Mouse (Mus musculus) kidney, adult 11 months (tissue): ENCODE measurements around the gene 1700010B08Rik.

Experiments
- DNase-seq: peaks from one replicate; pipeline ENCODE4 v3.0.0; 2022

The 1700010B08Rik gene

DNA sequence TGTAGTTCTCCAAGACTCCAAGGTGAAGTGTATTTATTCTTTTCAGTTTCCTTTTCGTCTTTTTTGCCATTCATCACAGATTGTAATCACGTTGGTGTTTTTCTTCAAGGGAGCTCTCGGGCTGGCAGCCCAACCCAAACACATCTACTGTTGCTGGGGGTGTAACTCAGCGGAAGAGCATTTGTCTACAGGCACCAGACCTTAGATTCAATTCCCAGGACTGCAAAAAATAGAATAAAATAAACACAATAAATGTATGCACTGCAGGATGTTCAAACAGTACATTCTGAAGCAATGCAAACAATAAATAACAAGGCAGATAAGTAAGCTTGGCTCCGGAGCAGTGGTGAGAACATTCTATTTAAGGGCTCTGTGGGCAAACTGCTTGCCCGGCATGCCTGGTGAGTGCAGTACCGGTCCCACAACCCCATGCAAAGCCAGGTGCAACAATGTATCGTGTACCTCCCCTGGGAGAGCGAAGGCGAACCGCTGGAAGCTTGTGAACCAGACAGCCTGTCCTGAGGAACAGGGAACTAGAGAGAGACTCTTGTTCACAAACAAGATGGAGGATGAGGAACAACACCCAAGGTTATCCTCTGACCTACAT, 3.1 kb downstream of the 1700010B08Rik start:
- no peak for DNase-seq

DNA sequence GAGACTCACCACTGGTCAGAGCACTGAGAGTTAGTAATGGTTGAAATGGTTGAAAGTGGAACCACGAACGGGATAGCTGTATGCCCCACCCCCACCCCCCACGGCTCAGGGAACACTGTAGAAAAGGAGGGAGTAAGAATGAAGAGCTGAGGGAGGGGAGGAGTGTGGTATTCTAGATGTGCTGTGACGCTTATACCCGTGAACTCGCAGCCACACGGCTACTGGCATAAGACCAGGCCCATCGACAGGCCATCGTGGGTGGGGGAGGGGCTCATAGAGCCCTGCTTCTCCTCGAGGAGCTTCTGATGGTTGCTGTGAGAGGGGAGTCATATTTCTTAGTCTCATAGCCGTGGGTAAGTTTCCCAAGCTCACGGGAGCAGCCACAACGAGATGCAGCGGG, 5.2 kb downstream of the 1700010B08Rik start:
- DNase-seq, result no peak

DNA sequence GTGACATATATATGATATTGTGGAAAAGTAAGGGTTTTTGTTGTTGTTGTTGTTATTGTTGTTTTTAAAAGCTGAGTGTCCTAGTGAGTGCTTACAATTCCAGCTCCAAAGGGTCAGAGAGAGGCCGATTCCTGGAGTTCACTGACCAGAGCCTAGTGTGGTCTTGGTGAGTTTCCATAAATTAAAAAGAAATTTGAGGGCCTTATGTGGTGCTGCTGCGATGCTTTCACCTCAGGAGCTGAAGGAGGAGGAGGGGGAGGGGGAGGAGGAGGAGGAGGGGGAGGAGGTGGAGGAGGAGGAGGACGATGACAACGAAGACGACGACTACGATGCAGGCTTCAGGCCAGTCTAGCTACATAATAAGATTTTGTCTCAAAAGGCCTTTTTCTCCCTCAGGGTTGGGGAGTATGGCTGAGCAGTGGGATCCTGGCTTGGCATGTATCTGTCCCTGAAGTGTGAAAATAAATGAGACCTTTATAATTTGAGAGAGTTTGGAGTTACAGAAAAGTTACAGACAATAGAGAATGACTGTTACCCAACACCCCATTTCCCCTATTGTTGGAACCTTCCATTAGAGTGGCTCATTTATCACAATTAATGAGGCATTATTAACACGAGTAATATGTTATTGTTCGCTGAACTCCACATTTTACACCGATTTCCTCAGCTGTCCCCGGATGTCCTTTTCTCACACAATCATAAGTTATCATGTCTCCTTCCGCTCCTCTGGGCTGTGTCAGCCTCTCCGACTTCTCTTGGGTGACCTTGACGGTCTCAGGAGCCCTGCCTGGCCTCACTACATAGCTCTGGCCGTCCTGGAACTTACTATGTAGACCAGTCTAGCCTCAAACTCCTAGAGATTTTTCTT, 6.0 kb downstream of the 1700010B08Rik start:
- DNase-seq, result no peak

DNA sequence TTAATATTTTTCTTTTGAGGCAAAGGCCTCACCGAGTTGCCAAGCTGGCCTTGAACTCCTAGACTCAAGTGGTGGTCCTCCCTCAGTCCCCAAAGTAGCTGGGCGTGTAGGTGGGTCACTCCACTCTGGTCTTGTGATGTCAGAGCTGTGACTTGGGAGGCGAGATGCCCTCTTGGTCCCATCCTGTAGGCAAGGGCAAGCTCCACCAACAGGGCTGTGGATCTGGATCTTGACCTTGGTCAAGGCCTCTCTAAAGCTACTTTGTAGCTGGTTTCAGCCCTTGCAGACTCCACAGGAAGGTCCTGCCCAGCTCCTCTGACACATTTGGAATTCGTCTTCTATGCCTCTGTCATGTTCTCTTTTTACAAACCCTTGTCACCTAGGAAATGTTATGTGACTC, 6.6 kb downstream of the 1700010B08Rik start:
- DNase-seq, result no peak

DNA sequence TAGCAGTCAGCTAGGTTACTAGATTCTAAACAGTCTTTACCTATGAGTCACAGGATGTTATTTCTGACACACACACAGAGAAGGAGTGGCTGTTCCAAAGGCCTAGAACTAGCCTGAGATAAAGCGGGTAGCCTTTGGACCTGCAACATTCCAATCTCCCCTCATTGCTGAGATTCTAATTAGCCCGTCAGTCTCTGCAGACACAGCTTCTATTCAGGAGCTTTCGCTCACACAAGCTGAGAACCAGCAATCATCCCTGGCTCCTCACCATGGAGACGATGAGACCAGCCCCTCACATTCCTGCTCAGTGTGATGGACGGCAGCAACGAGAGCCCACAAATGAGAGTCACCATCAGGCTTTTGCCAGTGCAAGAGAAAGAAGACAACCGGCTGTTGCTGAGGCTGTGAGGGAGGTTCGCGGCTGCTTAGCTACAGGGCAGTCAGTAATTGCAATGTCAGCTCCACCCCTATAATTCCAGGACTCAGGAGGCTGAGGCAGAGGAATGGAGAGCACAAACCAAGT, 11.3 kb downstream of the 1700010B08Rik start:
- DNase-seq, result no peak

DNA sequence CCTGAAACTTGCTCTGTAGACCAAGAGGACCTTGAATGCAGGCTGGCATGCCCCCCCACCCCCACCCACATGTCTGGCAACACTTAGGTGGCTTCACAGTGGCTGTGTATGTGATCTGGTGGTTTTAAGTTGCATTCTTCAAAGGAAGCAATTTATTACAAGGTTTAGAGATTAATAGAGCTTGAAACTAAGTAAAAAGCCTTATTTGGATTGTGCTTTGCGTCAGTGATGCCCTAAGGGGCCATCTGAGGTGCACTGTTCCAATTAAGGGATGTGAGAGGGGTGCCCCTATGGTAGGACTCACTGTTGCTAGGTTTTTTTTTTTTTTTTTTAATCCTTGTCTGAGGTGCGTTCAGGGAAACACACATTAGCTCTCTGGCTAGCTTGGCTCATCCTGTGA, 15.2 kb downstream of the 1700010B08Rik start:
- DNase-seq, result no peak

DNA sequence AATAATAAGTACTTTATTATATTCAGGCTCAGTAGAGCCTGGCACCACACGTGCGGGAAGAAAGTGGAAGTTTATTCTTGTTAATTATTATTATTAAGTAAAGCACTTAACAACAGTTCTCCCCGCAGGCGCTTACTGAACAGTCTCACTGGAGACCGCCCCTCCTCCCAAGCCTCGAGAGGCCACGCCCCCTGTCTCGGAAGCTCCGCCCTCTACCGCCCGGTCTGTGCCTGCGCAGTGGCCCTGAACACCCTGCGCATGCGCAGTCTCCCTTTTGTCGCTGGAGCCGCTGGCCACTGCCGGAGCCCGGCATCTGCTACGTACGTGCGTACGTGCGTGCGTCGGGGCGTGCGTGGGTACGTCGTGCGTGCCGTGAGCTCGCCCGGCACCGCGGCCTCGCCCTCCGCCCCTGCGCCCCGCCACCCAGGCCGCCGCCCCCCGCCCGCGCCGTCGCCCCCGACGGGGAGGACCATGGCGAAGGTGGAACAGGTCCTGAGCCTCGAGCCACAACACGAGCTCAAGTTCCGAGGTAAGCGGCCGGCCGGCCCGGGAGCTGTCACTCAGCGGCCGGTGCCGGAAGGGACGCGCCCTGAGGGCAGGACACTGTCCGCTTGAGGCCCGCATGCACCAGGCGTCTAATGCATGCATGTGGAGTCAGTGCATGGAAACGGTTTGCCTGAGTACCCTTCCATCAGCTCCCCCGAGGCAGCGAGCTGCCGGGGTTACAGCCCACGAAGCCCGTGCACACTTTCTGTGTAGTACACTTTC, 18.2 kb downstream of the 1700010B08Rik start, which contains the start of gene Vapb:
Gene Vapb (plus strand): TSS at position 290 of the 768 bp plus-strand sequence.
- DNase-seq, result peak; percentile 98

DNA sequence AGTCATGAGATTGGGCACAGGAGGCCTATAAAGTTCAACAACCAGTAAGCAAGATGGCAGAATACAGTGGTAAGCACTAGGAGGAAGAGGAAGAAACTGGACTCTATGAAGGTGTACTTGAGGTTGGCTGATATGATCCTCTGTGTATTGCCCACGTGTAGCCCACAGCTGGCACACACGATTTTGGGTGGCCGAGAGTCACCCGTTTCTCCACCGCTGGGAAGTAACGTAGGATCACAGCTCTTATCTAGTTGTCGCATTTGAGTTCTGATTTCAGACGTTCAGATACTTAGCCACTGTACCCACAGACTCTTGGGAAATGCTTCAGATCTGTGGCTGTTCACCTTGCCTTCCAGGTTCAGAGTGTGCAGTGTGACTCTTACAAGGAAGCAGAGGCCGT, 19.0 kb downstream of the 1700010B08Rik start:
- DNase-seq, result no peak

DNA sequence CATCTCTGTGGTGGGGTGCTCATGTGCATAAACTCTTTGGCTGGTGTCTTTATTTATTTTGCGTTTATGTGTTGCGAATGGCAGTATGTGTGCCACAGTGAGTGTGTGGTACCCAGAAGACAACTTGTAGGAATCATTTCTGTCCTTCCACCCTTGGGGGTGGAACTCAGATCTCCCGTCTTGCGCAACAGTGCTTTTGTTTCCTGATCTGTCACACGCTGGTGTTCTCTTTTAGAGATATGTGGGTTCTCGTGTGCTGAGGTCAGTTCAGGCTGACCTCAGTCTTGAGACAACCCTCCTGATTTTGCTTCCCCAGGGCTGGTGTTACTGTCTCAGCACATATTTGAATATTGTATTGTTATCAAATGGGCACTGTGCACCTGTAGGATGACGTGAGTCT, 19.9 kb downstream of the 1700010B08Rik start:
- no peak for DNase-seq

DNA sequence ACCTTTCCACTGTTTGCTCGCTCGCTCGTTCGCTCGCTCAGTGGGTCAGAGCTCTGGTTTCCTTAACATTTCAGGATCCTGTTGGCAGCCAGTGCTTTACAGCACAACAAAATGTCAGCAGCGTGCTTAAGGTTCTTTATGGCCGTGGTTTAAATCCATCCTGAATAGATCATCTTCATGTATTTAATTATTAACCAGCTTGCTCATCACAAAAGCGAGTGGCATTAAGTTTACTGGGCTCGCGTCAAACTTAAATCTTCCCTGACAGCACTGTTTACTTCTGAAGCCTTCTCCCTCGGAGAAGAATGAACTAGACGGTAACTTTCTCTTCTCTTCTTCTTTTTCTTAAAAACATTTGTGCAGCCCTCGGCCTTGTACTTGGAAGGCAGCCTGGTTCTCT, 22.9 kb downstream of the 1700010B08Rik start:
- no peak for DNase-seq

DNA sequence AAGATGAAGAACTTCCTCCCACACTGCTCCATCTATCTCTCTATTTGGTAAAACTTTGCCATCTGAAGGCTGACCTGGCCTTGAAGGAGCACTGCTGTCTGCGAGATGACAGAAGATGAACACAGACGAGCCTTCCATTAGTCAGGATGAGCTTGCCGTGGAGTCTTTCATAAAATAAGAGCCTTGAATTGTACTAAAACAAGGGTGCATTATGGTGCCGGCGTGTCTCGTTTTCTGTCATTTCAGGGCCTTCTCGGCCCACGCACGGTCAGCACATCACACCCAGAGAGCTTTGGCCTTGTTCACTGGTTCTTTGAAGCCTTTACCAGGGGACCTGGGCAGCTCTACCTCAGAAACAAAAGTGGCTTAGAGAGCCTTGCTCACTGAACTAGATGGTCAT, 23.5 kb downstream of the 1700010B08Rik start:
- no peak for DNase-seq

DNA sequence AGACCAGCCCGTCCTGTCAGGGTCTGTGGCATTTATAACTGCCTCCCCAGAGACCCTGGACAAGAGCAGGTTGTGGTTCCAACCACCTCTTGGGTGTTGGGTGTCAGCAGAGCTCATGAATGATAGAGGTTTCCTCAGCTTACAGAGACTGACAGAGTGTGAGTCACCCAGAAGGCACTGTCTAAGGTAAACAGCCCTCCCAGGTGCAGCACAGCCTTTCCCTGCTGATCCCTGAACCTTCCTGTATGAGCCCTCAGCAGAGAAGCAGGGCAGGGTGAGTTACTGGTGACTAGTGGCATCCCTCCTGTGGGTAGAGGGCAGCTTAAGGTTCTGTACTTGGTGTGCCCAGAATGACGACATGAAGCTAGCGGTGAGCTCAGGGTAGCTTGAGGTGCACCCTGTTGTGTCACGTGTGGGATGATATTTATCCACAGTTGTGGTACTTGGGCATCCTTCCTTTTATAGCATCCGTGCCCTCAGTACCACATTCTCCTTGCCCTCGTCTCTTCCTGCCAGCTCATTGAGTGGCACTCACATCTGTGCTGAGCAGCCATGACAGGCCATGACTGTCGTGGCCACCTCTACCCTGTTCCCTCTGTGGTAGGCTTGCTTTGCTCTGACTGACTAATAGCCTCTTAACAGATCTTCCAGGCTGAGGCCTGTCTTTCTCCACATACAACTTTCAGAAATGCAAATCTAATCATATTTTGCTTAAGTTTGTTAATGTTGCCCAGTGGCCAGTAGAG, 25.0 kb downstream of the 1700010B08Rik start:
- no peak for DNase-seq

DNA sequence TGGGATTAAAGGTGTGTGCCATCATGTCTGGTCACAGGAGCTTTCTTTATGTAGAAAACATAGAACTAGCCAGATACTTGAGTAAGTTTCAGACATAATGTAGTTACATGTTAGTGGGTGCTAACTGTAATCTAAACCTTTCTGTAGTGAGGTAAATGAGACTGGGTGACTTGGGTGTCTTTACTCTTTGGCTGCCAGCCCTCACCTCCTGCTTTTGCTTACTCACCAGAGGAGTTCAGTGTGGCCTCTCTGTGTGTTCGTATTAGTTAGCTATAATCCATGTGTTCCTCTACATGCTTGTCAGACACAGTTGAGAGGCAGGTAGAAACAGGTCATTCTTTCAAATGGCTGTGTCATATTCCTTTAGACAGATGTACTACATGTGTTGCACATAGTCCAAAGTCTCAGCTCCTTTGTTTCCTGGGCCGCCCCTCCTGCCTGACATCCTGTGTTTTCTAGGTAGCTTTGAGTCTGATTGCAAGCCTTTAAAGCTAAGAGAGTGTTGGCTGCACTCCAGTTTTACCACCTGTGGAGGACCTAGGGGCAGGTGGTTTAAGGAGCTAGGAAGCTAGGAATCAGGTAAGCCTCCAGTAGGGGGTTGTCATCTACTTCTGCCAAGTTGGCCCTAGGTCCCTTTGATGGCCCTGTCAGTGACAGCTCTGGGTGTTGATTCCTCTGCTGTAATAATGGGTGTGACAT, 29.9 kb downstream of the 1700010B08Rik start:
- DNase-seq, result no peak

DNA sequence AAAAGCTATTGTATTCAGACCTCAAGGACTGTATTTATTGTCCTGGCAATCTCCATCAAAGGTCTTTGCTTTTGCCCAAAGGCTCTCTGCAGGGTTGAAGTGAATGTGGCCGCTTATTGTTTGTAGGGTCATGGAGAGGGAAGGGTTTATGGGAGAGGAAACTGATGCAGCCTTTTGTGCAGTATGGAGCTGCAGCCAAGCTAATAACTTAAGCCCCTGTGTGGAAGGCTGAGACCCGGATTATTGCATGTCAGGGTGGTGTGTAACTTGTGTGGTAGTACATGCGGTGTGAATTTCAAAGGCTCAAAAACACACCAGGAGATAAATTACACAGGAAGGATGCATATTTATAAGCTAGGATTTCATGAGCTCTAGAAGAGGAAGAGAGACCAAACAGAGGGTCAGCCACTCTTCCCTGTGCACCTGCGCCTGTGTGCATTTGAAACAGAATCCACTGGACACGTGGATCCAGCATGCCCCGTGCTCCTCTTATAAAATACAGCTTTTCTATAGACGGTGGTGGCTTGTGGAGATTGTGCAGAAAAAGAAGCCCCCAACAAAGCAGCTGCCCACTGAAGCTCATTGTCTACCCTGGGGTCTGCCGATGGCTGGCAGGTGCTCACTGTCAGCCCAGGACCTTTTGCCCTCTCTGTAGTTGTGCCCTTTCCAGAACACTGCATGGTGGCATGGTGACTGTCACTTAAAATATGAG, 36.4 kb downstream of the 1700010B08Rik start:
- no peak for DNase-seq

DNA sequence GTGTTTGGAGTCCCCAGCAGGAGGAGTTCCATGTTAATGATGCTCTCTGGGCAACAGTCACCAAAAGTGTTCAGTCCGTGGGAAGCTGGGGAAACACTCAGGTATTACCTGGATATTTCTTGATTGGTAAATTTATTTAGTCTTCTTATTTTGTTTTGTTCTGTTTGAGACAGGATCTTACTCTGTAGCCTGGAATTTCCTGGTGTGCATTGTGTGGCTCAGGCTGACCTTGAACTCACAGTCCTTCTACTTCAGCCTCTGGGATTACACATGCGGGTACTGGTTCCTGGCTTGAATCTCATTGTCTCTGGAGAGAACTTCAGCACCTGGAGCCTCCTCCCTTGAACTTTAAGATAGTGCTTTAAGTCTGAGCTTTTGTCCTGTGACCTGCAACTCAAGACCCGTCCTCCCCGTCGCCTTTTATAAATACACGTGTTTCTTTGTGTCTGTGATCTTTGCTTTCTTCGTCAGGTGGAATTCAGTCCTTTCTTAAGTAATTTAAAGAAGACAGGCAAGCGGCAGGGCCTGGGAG, 38.5 kb downstream of the 1700010B08Rik start:
- no peak for DNase-seq

DNA sequence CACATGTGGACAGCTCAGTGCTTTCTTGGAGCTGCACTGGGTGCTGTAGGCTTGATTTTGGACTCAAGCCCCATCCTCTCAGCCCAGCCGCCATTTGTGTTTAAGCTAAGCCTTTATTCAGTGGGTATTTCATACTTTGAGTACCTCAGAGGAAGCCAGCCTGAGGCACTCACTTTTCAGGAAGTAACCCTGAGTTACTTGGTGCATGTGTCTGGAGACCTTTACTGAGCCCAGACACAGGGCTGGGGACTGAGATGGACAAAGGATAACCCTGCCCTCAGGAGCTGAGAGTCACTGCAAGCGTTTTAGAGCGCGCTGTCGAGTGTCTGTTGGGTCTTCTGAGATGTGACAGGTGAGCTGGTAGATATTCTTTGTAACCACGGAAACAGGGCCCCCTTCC, 41.4 kb downstream of the 1700010B08Rik start:
- DNase-seq, result no peak

DNA sequence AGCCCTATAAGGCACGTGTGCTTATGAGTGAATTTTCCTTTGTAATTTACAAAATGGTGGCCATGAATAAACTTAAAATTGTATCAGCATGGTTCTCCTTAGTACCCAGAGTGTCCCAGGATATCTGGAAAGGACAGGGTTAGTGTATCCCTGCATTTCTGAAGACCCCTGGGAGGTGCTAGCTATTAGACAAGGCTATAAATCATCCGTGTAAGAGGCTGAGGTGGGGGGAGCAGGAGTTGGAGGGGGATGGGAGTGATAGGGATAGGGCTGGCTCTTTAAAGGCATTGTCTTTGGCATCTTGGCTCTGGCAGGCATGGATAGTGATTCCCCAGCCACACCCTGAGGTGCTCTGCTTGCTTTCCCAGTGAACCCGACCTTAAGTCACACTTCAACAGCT, 45.4 kb downstream of the 1700010B08Rik start:
- no peak for DNase-seq

DNA sequence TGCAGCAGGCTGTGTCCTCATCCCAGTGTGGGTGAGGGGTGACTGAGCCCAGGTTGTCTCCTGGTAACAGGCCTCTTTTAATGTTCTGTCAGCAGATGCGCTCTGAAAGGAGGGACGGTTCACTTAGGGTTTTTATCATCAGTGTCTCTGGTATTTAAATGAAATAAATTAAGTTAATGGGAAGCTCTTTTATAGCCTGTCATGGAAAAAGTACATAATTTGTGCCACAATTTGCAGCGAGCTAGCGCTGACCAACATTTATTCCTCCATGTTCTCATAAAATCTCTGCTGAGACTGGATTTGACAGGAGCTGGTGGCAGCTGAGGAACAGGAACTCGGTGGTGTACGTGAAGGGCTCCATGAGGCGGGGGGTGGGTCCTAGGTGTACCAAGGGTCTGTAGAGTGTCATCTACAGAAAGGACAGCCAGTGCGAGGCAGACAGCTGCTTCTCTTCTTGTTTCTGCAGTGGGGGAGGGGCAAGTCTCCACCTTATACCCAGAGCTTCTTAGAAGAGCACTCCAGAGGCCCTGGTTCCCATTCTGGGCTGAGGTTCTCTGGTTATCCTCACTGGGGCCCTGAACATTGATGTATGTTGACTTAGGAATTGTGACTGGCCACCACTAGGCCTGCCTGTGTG, 48.9 kb downstream of the 1700010B08Rik start:
- DNase-seq, result no peak

DNA sequence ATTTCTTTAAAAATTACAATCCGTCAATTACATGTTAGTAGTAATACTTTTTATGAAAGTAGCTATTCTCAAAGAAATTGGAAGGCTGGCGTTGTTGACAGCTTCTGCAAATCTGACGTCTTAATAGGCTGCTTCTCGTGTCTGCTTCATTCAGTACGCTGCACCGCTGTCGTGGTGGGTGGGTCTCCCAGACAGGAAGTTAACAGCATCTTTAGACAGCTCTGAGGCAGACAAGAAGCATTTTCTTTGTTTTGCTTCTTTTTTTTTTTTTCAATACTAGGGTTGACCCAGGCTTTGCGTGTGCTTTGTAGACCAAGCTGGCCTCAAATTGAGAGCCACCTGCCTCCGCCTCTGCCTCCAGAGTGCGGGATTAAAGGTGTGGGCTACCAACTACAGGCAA, 50.0 kb downstream of the 1700010B08Rik start:
- no peak for DNase-seq

DNA sequence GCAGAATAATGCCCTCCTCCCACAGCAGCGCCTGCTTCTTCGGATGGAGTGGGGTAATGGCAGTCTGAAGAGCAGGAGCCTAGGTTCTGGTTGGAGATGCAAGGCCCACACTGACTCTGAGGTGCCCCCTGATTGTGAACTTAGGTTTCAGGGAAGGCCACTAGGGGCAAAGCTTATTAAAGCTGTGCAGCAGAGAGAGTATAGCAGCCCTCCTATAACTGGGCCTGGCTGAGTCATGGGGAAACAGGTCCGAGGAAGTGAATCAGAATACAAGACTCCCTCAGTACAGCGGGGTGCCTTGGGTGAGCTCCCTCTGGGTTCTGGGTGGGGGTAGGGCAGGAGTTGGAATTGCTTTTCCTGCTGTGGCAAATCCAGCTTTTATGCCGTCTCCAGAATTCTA, 51.4 kb downstream of the 1700010B08Rik start:
- no peak for DNase-seq
